Comparison of ENCODE assay signal across 28 mouse cellular contexts in genomic region chr5:48215248-48215647, GRCm38 (mm10).
DNase-seq lines count a peak whose midpoint lies in the region; ATAC-seq and TF ChIP-seq lines count a peak whose summit lies in the region.
"Had no signal": no experiment of that assay in that cellular context is flagged by ENCODE, and none has a peak within 500 bp of the region (broad histone marks: within the 10 kb centered on the region; RNA-seq: fewer than 3 reads in every experiment).

No protein-coding gene starts in this region.

- DNase-seq in forebrain, embryonic 14.5 days (ENCODE audit: low spot score): no peak
- DNase-seq in forebrain, embryonic 10.5 days (ENCODE audit: extremely low spot score, low spot score): no peak
- no peak for DNase-seq in midbrain, postnatal 0 days (ENCODE audit: low spot score)
- peak; percentile 2 for DNase-seq in ZHBTc4 (ENCODE audit: low read depth, low spot score)
- DNase-seq in layer of hippocampus, adult 11-12 months (ENCODE audit: low spot score): no peak
- DNase-seq: adrenal gland, adult 8-10 months; adrenal gland, postnatal 25 days; B cell, adult 2 months; cerebellum, adult 18-20 months; cerebellum, adult 9-10 months; cerebellum, postnatal 14 days; forebrain, postnatal 0 days; gastrocnemius, adult 2 months; gastrocnemius, postnatal 14 days; heart, adult 11 months; heart, postnatal 10 days; heart, postnatal 36 days had no signal

- no peak for TF ChIP-seq CTCF in midbrain, postnatal 0 days (IDR thresholded peaks at IDR 0.05)

- no peaks in the 10 kb centered on the region for H3K27me3 ChIP-seq in forebrain, embryonic 14.5 days (replicated peaks; ENCODE audit: control insufficient read depth, insufficient read depth, low read length)
- H3K27me3 ChIP-seq in forebrain, embryonic 10.5 days (ENCODE audit: poor library complexity, severe bottlenecking): no peaks in the 10 kb centered on the region
- no peaks in the 10 kb centered on the region for H3K27me3 ChIP-seq in midbrain, embryonic 13.5 days
- no peaks in the 10 kb centered on the region for H3K27me3 ChIP-seq in midbrain, postnatal 0 days (ENCODE audit: insufficient read depth, low read length)
- H3K27me3 ChIP-seq: CH12.LX; forebrain, embryonic 12.5 days; heart, embryonic 12.5 days; heart, embryonic 15.5 days; hindbrain, embryonic 13.5 days; intestine, embryonic 15.5 days had no signal

- WGBS in forebrain, embryonic 14.5 days: 29% methylated on average over 2 of the region's 2 CpGs
- 61% methylated on average over 2 of the region's 2 CpGs for WGBS in forebrain, embryonic 10.5 days
- 47% methylated on average over 2 of the region's 2 CpGs for WGBS in midbrain, embryonic 13.5 days
- WGBS in midbrain, postnatal 0 days: 51% methylated on average over 2 of the region's 2 CpGs

- no peak overlapping the region for H3K4me2 ChIP-seq in forebrain, embryonic 14.5 days (ENCODE audit: low read length)
- no peak overlapping the region for H3K4me2 ChIP-seq in midbrain, embryonic 13.5 days (replicated peaks)
- no peak overlapping the region for H3K4me2 ChIP-seq in midbrain, postnatal 0 days (ENCODE audit: low read depth, low read length, poor library complexity, severe bottlenecking)
- H3K4me2 ChIP-seq: forebrain, embryonic 12.5 days; heart, embryonic 12.5 days; heart, embryonic 15.5 days; hindbrain, embryonic 13.5 days; intestine, embryonic 15.5 days had no signal

- no peaks in the 10 kb centered on the region for H3K9me3 ChIP-seq in forebrain, embryonic 14.5 days (replicated peaks; ENCODE audit: control insufficient read depth, low read length)
- no peaks in the 10 kb centered on the region for H3K9me3 ChIP-seq in forebrain, embryonic 10.5 days
- H3K9me3 ChIP-seq in midbrain, embryonic 13.5 days: no peaks in the 10 kb centered on the region
- H3K9me3 ChIP-seq in midbrain, postnatal 0 days (ENCODE audit: low read length): no peaks in the 10 kb centered on the region
- H3K9me3 ChIP-seq: forebrain, embryonic 12.5 days; G1E; heart, embryonic 12.5 days; heart, embryonic 15.5 days; hindbrain, embryonic 10.5 days; hindbrain, embryonic 13.5 days; intestine, embryonic 15.5 days had no signal

- ATAC-seq in forebrain, embryonic 14.5 days: peak; percentile 51
- 0 out of 2 replicates have a peak, but pooled peaks have one; percentile 40 for ATAC-seq in midbrain, embryonic 13.5 days
- no peak for ATAC-seq in midbrain, postnatal 0 days (ENCODE audit: low FRiP score)
- ATAC-seq: activated CD4-positive, CD25-positive, alpha-beta regulatory T cell, adult 4 months; forebrain, postnatal 0 days; hindbrain, embryonic 16.5 days; intestine, embryonic 15.5 days had no signal

- no peak overlapping the region for H3K4me3 ChIP-seq in forebrain, embryonic 14.5 days (ENCODE audit: low read depth, low read length)
- H3K4me3 ChIP-seq in forebrain, embryonic 10.5 days: no peak overlapping the region
- H3K4me3 ChIP-seq in midbrain, embryonic 13.5 days (replicated peaks): no peak overlapping the region
- no peak overlapping the region for H3K4me3 ChIP-seq in midbrain, postnatal 0 days (ENCODE audit: low read depth, low read length)
- H3K4me3 ChIP-seq: forebrain, embryonic 12.5 days; gastrocnemius, adult 2 months; heart, embryonic 12.5 days; heart, embryonic 15.5 days; hindbrain, embryonic 10.5 days; hindbrain, embryonic 13.5 days; intestine, embryonic 15.5 days had no signal

- H3K9ac ChIP-seq in forebrain, embryonic 14.5 days (ENCODE audit: low read length): no peak overlapping the region
- H3K9ac ChIP-seq in midbrain, embryonic 13.5 days (replicated peaks): no peak overlapping the region
- no peak overlapping the region for H3K9ac ChIP-seq in midbrain, postnatal 0 days (replicated peaks; ENCODE audit: low read length, poor library complexity, severe bottlenecking)
- H3K9ac ChIP-seq: forebrain, embryonic 12.5 days; forebrain, postnatal 0 days; heart, embryonic 12.5 days; heart, embryonic 15.5 days; hindbrain, embryonic 13.5 days; intestine, embryonic 15.5 days had no signal

- H3K36me3 ChIP-seq in forebrain, embryonic 14.5 days (ENCODE audit: control insufficient read depth, insufficient read depth, low read length): 0 out of 2 replicates have a peak, but pooled peaks cover 5% of the 10 kb centered on the region
- peaks cover 18% of the 10 kb centered on the region for H3K36me3 ChIP-seq in forebrain, embryonic 10.5 days (replicated peaks)
- no peaks in the 10 kb centered on the region for H3K36me3 ChIP-seq in midbrain, embryonic 13.5 days
- H3K36me3 ChIP-seq in midbrain, postnatal 0 days (ENCODE audit: insufficient read depth, low read length): no peaks in the 10 kb centered on the region
- H3K36me3 ChIP-seq: forebrain, embryonic 12.5 days; G1E; heart, embryonic 12.5 days; heart, embryonic 15.5 days; intestine, embryonic 15.5 days had no signal

- no peaks in the 10 kb centered on the region for H3K4me1 ChIP-seq in forebrain, embryonic 14.5 days (ENCODE audit: control insufficient read depth, insufficient read depth, low read length)
- 0 out of 2 replicates have a peak, but pooled peaks cover 7% of the 10 kb centered on the region for H3K4me1 ChIP-seq in forebrain, embryonic 10.5 days
- peaks cover 6% of the 10 kb centered on the region; the same call in 1 of the 2 replicates for H3K4me1 ChIP-seq in midbrain, embryonic 13.5 days (replicated peaks)
- no peaks in the 10 kb centered on the region for H3K4me1 ChIP-seq in midbrain, postnatal 0 days (ENCODE audit: insufficient read depth, low read length)
- H3K4me1 ChIP-seq: heart, embryonic 12.5 days; heart, embryonic 15.5 days; hindbrain, embryonic 10.5 days; intestine, embryonic 15.5 days had no signal

- no peak overlapping the region for H3K27ac ChIP-seq in forebrain, embryonic 14.5 days (ENCODE audit: low read depth, low read length)
- H3K27ac ChIP-seq in forebrain, embryonic 10.5 days: no peak overlapping the region
- H3K27ac ChIP-seq in midbrain, embryonic 13.5 days: no peak overlapping the region
- no peak overlapping the region for H3K27ac ChIP-seq in midbrain, postnatal 0 days (ENCODE audit: low read depth, low read length)
- H3K27ac ChIP-seq: forebrain, embryonic 12.5 days; gastrocnemius, adult 2 months; heart, embryonic 15.5 days; hindbrain, embryonic 10.5 days; hindbrain, embryonic 13.5 days; intestine, embryonic 15.5 days had no signal
